Mouse (Mus musculus): ENCODE measurements at regions not wholly inside any gene's neighbourhood (a gene's known extent, or its start where the extent isn't known, plus 50 kb on each side); places are given as distances from the start of the nearest gene placed in this dataset.
A peak's percentile ranks its signal among the peaks of the same experiment; 100 is the strongest.

DNA sequence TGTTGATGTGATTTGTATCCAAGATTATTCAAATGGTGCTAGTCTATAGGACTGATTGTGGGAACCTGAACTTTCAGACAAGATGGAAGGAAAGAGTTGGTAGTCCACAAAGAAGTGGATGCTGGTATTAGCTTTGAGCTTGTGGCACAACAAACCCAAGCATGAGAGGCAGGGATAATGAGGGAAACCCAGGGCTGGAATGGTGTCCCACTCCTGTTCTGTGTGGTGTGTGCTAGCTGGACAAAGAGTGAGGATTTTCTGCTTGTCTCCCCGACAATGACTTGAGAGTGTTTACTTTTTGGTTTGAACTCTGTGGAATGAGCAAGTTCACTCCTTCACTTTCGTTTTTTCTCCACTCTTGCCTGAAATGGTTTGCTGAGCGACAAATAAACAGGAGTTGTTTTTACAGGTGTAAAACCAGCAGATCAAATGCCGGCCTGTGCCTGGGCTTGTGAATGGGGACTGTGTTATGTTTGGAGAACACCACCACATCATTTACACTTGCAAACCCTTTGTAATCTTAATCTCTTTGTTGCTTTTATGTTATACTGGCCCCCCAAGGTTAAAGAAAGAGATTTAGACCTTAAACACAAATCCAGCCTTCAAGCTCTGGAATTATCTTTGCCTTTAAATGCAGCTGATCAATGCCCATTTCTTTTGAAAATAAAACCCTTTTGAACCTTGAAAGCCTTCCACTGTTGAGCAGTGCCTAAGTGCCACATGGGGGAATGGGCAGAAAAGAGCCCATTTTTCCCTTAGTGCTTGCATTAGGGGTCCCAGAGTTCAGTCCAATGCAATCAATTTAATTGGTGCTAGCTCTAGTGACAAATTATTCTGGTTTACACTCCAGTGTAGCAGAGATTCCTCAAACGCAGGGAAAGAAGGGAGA lies 349.4 kb downstream of the Bcl11a start:
- Histone ChIP-seq H3K4me3 (no peak overlapping the region), H3K27ac (peak overlapping the region; percentile 65; the same call in 1 of the 2 replicates), H3K9me3 (no peaks in the 10 kb centered on the region), H3K4me1 (peaks cover 22% of the 10 kb centered on the region), H3K27me3 (ENCODE audit: poor library complexity, severe bottlenecking) (peaks cover 29% of the 10 kb centered on the region), H3K36me3 (replicated peaks) (no peaks in the 10 kb centered on the region)
- WGBS, result 16% methylated on average over 5 of the region's 5 CpGs
- peak; percentile 33 for DNase-seq (ENCODE audit: extremely low spot score, low spot score)

DNA sequence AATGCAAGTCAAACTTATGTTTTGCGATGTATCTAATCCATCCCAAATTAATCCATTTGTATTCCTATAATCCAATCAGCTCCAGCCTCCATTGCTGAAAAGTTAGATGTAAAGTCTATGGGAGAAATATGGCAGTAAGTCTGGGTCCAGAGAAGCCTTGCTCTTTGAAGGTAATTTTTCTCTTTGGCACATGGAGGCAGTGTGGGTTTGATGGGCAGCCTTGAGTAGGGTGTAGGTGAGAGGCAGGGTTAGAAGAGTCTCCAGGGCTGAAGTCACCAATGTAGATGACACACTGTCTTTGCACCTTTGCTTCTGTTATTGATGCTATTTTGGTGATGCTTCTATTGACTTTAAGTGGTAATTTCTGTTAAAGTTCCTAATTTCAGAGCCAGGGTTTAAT lies 370.8 kb downstream of the Bcl11a start:
- DNase-seq (ENCODE audit: extremely low spot score, low spot score), result no peak
- Histone ChIP-seq H3K4me1 (peaks cover 16% of the 10 kb centered on the region), H3K4me3 (no peak overlapping the region), H3K27ac (no peak overlapping the region), H3K36me3 (replicated peaks) (no peaks in the 10 kb centered on the region), H3K9me3 (no peaks in the 10 kb centered on the region), H3K27me3 (ENCODE audit: poor library complexity, severe bottlenecking) (no peaks in the 10 kb centered on the region)
- WGBS, result 87% methylated on average over 1 of the region's 1 CpGs

GRCm38 (mm10) chr11:24452267-24452666 lies 374.4 kb downstream of the Bcl11a start:
- 28% methylated on average over 7 of the region's 7 CpGs for WGBS
- Histone ChIP-seq H3K27me3 (ENCODE audit: poor library complexity, severe bottlenecking) (no peaks in the 10 kb centered on the region), H3K4me1 (peaks cover 16% of the 10 kb centered on the region), H3K9me3 (no peaks in the 10 kb centered on the region), H3K4me3 (no peak overlapping the region), H3K27ac (peak overlapping the region; percentile 75), H3K36me3 (replicated peaks) (no peaks in the 10 kb centered on the region)
- peak; percentile 16 for DNase-seq (ENCODE audit: extremely low spot score, low spot score)

DNA sequence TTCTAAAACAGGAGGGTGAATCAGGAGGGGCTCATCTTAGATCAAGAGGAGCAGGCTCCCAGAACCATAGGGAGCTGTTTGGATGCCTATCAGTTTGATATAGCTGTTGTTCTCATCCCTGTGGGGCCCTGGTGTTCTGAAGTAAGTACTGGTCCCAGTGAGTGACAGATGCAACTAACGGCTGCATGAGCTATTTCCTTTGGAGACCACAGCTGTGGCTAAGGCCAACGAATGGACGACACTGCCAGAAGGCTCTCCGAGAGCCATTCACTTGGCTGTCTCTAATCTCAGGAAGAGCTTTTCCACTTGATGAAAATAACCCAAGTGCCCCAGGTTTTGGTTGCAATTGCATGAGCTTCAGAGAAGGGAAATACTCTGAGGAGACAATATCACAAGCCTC lies 386.8 kb downstream of the Bcl11a start:
- H3K27me3 ChIP-seq (ENCODE audit: poor library complexity, severe bottlenecking), result no peaks in the 10 kb centered on the region
- H3K27ac ChIP-seq, result no peak overlapping the region
- no peak for DNase-seq (ENCODE audit: extremely low spot score, low spot score)
- 85% methylated on average over 4 of the region's 4 CpGs for WGBS
- H3K4me1 ChIP-seq, result no peaks in the 10 kb centered on the region
- no peak overlapping the region for H3K4me3 ChIP-seq
- no peaks in the 10 kb centered on the region for H3K9me3 ChIP-seq
- H3K36me3 ChIP-seq (replicated peaks), result no peaks in the 10 kb centered on the region

- 94% methylated on average over 8 of the region's 8 CpGs for WGBS
- no peaks in the 10 kb centered on the region for H3K9me3 ChIP-seq
These were observed 389.6 kb downstream of the Bcl11a start for GRCm38 (mm10) chr11:24467458-24467857.

DNA sequence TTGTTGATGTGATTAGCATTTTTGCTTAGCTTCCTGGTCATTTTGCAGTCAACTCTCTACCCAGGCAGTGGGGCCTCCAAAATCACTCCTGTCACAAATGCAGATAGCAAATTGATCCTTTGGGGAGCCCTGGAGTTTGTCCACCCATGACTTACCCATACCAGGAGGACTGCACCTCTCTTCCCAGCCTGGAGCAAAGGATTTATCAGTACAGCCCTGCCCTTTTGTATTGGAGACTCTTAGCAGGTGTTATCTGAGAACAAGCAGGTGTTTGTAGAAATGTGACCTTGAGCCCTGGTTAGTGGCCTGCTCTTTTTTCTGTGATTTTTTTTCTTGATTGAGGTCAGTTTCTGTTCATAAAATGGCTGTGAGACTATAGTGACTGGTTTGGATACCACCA lies 392.6 kb downstream of the Bcl11a start:
- DNase-seq (ENCODE audit: extremely low spot score, low spot score), result no peak
- Histone ChIP-seq H3K27me3 (ENCODE audit: poor library complexity, severe bottlenecking) (no peaks in the 10 kb centered on the region), H3K4me3 (no peak overlapping the region), H3K36me3 (replicated peaks) (no peaks in the 10 kb centered on the region), H3K27ac (no peak overlapping the region), H3K4me1 (peaks cover 12% of the 10 kb centered on the region), H3K9me3 (no peaks in the 10 kb centered on the region)

More at GRCm38 (mm10) chr11:24467458-24467857, 389.6 kb downstream of the Bcl11a start:
- Histone ChIP-seq H3K4me3 (no peak overlapping the region), H3K36me3 (replicated peaks) (no peaks in the 10 kb centered on the region), H3K27me3 (ENCODE audit: poor library complexity, severe bottlenecking) (no peaks in the 10 kb centered on the region), H3K27ac (no peak overlapping the region), H3K4me1 (no peaks in the 10 kb centered on the region)
- DNase-seq (ENCODE audit: extremely low spot score, low spot score), result no peak

GRCm38 (mm10) chr11:24472617-24473367 lies 394.9 kb downstream of the Bcl11a start:
- no peak for DNase-seq (ENCODE audit: extremely low spot score, low spot score)
- Histone ChIP-seq H3K36me3 (replicated peaks) (no peaks in the 10 kb centered on the region), H3K9me3 (no peaks in the 10 kb centered on the region), H3K27ac (no peak overlapping the region), H3K27me3 (ENCODE audit: poor library complexity, severe bottlenecking) (no peaks in the 10 kb centered on the region), H3K4me3 (no peak overlapping the region), H3K4me1 (peaks cover 12% of the 10 kb centered on the region)
- 84% methylated on average over 8 of the region's 8 CpGs for WGBS

GRCm38 (mm10) chr11:24473368-24474010 lies 395.6 kb downstream of the Bcl11a start:
- 55% methylated on average over 7 of the region's 7 CpGs for whole genome bisulfite sequencing
- DNase-seq (ENCODE audit: extremely low spot score, low spot score), result no peak

DNA sequence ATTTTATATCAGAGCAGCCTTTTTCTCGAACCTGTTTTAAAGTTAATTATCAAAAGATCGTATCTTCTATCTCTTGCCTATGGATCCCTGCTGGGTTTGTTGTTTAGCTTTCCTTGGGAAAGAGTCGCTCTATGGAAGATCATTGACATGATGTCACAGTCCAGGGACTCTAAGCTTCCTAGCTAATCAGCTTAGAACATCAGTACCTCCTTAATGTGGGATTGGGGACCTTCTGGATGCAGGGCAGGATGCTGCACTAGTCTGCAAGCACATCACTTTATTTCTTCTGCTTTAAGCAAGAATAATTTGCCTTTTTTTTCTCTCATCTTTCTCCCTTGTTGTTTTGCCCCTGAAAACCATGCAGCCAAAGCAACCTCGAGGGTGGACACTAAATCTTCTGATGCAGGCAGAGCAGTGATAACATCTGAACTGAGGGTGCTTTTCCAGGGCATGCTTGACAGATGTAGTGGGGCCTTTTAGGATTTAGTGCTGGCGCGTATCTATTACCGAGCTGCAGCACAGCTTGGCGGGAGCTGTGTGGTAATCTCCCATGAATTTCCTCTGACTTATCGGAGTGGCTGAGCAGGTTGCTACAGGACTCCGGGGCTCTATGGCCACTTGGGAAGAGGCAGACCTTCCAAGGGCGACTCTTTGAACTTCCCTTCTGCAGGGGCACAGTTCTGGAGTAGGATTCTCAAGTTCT lies 425.0 kb downstream of the Bcl11a start:
- Histone ChIP-seq H3K36me3 (replicated peaks) (no peaks in the 10 kb centered on the region), H3K27ac (no peak overlapping the region), H3K4me3 (no peak overlapping the region), H3K4me1 (peaks cover 5% of the 10 kb centered on the region), H3K9me3 (no peaks in the 10 kb centered on the region), H3K27me3 (ENCODE audit: poor library complexity, severe bottlenecking) (0 out of 2 replicates have a peak, but pooled peaks cover 7% of the 10 kb centered on the region)
- DNase-seq (ENCODE audit: extremely low spot score, low spot score), result no peak
- 43% methylated on average over 11 of the region's 11 CpGs for WGBS

More at GRCm38 (mm10) chr11:24473368-24474010, 395.6 kb downstream of the Bcl11a start:
- no peaks in the 10 kb centered on the region for H3K36me3 ChIP-seq (replicated peaks)
- no peak overlapping the region for H3K27ac ChIP-seq
- H3K27me3 ChIP-seq (ENCODE audit: poor library complexity, severe bottlenecking), result no peaks in the 10 kb centered on the region
- no peak overlapping the region for H3K4me3 ChIP-seq
- H3K9me3 ChIP-seq, result no peaks in the 10 kb centered on the region
- H3K4me1 ChIP-seq, result peaks cover 12% of the 10 kb centered on the region

DNA sequence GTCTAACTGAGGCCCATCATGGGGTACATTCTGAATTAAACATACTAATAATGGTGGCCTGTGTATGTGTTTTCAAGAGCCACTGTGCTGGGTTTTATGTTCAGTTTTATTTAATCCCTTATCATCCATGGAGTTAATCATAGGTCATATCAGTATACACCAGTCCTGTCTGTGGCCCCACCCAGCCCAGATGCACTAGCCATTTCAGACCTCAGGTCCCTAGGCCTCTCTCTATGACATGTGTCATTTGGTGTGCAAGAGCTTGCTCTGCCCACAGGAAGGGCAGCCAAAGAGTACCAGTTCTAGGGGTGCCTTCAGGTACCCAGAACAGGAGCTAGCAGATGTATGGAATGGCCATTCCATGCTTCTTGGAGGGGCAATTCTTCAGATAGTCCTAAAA lies 437.7 kb downstream of the Bcl11a start:
- Histone ChIP-seq H3K9me3 (no peaks in the 10 kb centered on the region), H3K27ac (no peak overlapping the region), H3K36me3 (replicated peaks) (no peaks in the 10 kb centered on the region), H3K27me3 (ENCODE audit: poor library complexity, severe bottlenecking) (no peaks in the 10 kb centered on the region), H3K4me3 (no peak overlapping the region), H3K4me1 (no peaks in the 10 kb centered on the region)
- DNase-seq (ENCODE audit: extremely low spot score, low spot score), result no peak

- Histone ChIP-seq H3K27ac (no peak overlapping the region), H3K27me3 (ENCODE audit: poor library complexity, severe bottlenecking) (no peaks in the 10 kb centered on the region), H3K36me3 (replicated peaks) (no peaks in the 10 kb centered on the region), H3K4me3 (no peak overlapping the region), H3K4me1 (no peaks in the 10 kb centered on the region), H3K9me3 (no peaks in the 10 kb centered on the region)
- DNase-seq (ENCODE audit: extremely low spot score, low spot score), result no peak
- 83% methylated on average over 7 of the region's 7 CpGs for WGBS
These were observed 457.6 kb downstream of the Bcl11a start for GRCm38 (mm10) chr11:24535462-24535861.

DNA sequence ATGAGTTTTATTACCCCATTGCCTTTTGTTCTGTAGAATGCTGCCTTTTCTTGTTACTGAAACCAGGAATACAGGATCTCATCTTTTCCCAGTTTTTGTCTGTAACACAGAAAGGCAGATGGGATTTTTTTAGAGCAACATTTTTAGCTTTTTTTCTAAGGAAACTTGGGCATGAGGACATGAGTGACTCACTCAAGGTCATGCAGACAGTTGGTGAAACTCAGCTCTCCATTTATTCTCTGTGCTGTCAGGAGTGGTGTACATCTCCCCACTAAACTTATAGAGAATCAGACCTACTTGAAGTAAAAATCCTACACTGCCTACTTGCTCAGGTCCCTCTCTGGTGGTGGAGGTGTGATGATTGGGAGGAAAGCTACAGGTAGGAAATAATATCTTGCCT lies 459.9 kb downstream of the Bcl11a start:
- no peak for DNase-seq (ENCODE audit: extremely low spot score, low spot score)
- H3K4me1 ChIP-seq, result no peaks in the 10 kb centered on the region
- no peak overlapping the region for H3K27ac ChIP-seq
- H3K36me3 ChIP-seq (replicated peaks), result no peaks in the 10 kb centered on the region
- no peaks in the 10 kb centered on the region for H3K9me3 ChIP-seq
- H3K27me3 ChIP-seq (ENCODE audit: poor library complexity, severe bottlenecking), result no peaks in the 10 kb centered on the region
- no peak overlapping the region for H3K4me3 ChIP-seq
